Mouse (Mus musculus): ENCODE measurements around the gene Il22ra1.
"Not testable (repeated sequence)": the region's sequence is repeated elsewhere in the genome, so short reads cannot be mapped to it uniquely, and the experiment has no call there.

Gene Il22ra1

GRCm38 (mm10) chr4:135727817-135728216 is at the start of gene Il22ra1:
Gene Il22ra1, plus strand, starts transcription at chr4:135728172.
- peak; percentile 61 for DNase-seq (ENCODE audit: low read depth, low spot score)

- no peak for DNase-seq (ENCODE audit: low read depth, low spot score)
Measured at GRCm38 (mm10) chr4:135679316-135679715, 48.7 kb upstream of the Il22ra1 start.

DNA sequence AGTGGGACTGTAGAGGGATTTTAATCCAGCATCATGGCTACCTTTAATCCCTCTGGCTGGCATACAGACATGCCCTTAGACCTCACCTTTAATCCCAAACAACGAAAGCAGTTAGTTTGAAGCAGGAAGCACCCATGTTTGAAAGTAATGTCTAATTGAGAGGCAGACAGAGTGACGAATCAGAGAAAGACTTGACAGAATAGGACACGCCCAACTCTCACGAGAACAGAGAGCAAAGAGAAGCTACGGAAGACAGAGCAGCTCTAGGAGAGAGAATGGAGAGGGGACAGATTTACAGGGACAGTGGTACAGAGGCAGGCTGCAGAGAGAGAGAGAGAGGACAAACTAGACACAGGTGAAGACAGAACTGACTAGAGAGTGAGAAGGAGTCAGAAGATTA is 46.2 kb upstream of the Il22ra1 start:
- peak; percentile 84 for DNase-seq (ENCODE audit: low read depth, low spot score)

GRCm38 (mm10) chr4:135683553-135683952 is 44.4 kb upstream of the Il22ra1 start:
- peak; percentile 80 for DNase-seq (ENCODE audit: low read depth, low spot score)

DNA sequence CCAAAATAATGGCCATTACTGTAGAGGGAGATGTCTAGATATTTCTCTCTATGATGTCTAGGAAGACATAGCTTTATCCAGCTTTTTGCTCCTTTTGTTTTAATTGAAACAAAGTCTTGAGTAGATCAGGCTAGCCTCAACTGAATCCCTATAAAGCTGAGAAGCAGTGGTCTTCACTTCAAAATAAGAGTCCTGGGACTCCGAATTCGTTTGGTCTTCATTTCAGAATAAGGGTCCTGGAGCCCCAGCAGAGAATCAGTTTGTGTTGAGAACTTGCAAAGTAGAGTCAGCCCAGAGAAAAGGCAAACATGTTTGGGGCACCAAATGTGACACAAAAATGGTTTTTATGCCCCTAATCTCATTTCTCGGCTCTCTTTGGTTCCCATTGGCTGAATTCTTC is 43.2 kb upstream of the Il22ra1 start:
- peak; percentile 80 for DNase-seq (ENCODE audit: low read depth, low spot score)

GRCm38 (mm10) chr4:135685906-135686567 is 41.9 kb upstream of the Il22ra1 start, which contains the start of gene Ifnlr1:
Gene Ifnlr1, plus strand, starts transcription at chr4:135686287.
- peak; percentile 70 for DNase-seq (ENCODE audit: low read depth, low spot score)

GRCm38 (mm10) chr4:135686568-135686953 is 41.4 kb upstream of the Il22ra1 start:
- DNase-seq (ENCODE audit: low read depth, low spot score): no peak

DNA sequence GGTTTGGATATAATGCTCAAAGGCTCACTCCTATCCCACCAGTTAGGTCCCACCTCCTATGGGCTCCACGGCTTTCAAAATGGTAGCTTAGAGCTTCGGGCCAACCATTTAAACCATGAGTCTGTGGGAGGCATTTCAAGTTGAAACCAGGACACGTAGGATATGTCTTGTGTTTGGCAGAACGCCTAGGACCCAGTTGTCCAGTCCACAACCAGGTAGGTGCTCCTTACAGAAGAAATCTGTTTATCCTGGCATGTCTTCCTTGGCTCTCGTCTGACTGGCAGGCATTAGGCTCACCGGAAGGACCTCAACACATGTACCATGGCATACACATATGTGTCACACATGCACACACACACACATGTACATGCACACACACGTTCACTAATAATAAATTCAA is 38.2 kb upstream of the Il22ra1 start:
- no peak for DNase-seq (ENCODE audit: low read depth, low spot score)

- DNase-seq (ENCODE audit: low read depth, low spot score): no peak
Measured at GRCm38 (mm10) chr4:135690241-135690640, 37.7 kb upstream of the Il22ra1 start.

GRCm38 (mm10) chr4:135692916-135693315 is 35.1 kb upstream of the Il22ra1 start:
- DNase-seq (ENCODE audit: low read depth, low spot score): no peak

DNA sequence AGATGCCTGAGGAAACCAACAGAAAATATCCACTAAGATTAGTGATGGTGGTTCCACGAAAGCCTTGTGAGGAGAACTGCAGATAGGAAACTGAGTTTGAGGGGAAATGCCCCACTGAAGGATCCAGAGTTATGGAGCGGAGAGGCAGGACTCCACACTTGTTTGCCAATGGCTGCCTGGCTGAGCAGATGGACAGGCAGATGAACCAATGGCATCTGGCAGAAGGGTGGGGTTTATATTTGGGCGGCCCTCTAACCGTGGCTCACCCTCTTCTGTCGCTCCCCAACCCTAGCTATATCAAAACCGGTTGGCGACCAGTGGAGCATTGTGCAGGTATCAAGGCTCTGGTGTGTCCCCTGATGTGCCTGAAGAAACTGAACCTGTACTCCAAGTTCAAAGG is 29.5 kb upstream of the Il22ra1 start:
- DNase-seq (ENCODE audit: low read depth, low spot score): peak; percentile 91

- no peak for DNase-seq (ENCODE audit: low read depth, low spot score)
Measured at GRCm38 (mm10) chr4:135703497-135703896, 24.5 kb upstream of the Il22ra1 start.

GRCm38 (mm10) chr4:135704016-135704415 is 24.0 kb upstream of the Il22ra1 start:
- DNase-seq (ENCODE audit: low read depth, low spot score): no peak

DNA sequence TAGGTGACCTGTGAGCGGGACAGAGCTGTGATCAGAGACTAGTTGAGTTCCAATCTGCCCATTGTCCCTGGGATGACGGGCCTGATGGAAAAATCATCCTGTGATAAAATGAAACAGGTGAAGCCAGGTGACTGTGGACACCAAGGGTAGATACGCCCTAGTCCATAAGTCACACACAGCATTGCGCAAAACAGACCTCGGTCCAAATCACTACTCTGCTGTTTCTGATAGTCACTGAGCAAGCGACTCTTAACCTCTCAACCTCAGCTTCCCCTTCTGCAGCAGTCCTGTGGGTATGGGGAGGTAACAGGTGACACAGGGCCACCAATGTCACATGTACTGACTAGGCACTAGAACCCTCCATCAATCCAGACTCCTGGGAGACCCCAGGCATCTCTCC is 21.9 kb upstream of the Il22ra1 start:
- DNase-seq (ENCODE audit: low read depth, low spot score): no peak

DNA sequence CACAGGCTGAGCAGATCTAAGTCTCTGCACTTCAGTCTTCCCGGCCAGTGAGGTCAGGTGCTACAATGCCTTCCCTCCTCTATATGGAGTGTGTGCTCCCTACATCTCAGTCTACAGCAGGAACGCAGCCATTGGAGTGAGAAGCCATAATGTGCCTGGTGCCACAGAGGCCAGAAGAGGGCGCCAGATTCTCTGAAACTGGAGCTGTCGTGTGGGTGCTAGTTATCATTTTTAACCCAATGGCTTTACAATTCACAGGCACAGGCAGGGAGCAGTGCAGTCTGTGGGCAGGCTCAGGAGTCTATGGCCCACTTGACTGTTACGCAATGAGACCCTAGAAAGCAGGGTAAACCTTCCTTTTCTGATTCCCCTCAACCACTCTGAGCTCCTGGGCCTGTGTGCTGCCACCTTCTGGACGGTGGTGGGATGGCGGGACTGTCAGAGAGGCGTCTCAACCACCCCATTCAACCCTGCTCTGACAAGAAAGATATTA is 18.9 kb upstream of the Il22ra1 start:
- peak; percentile 86 for DNase-seq (ENCODE audit: low read depth, low spot score)

GRCm38 (mm10) chr4:135709621-135710020 is 18.4 kb upstream of the Il22ra1 start:
- DNase-seq (ENCODE audit: low read depth, low spot score): no peak

- DNase-seq (ENCODE audit: low read depth, low spot score): no peak
Measured at GRCm38 (mm10) chr4:135710392-135710791, 17.6 kb upstream of the Il22ra1 start.

DNA sequence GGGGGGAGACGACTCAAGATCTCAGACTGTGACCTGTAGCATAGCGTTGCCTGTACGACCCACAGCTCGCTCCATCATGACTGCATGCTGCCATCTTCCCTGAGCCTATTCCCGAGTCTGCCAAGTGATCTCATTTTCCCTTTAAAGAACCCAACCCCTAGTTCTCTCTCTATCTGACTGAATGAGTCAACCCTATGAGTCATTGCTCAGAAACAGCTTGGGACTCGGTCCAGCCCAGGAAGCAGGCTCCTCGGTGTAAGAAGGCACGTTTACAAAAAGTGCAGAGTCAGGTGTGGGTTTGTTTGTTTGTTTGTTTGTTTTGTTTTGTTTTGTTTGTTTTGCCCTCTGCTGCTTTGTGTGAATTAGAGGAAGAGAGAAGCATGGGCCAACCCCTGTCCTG is 13.2 kb upstream of the Il22ra1 start:
- no peak for DNase-seq (ENCODE audit: low read depth, low spot score)

GRCm38 (mm10) chr4:135716438-135716837 is 11.5 kb upstream of the Il22ra1 start:
- not testable (repeated sequence) for DNase-seq (ENCODE audit: low read depth, low spot score)

DNA sequence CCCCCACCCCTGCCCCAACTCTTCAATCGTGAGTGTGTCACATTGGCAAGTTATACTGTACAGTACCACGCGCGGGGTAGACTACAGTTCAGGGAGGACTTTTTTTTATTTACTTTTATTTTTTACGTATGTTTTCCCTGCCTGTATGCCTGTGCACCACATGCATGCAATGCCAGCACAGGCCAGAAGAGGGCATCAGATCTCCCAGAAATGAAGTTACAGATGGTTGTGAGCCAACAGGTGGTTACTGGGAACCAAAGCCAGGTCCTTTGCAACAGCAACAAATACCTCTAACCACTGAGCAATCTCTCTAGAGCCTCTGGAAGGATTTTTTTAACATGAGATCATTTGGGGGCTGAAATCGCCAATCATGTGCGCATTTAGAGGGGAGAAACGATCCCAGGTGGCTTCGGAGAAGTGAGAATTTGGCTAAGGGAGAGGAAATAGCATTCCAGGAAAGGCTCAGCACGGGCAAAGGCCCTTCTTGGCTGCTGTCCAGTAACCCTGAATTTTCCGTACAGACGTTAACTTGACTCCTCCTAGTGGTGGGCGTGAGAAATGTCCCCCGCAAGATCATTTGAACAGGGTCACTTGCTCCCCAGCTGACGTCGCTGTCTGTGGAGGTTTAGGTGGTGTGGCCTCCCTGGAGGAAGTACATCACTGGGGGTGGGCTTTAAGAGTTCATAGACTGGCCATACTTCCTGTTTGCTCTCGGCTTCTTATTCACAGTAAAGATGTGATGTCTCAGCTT is 5.3 kb upstream of the Il22ra1 start:
- peak; percentile 70 for DNase-seq (ENCODE audit: low read depth, low spot score)

DNA sequence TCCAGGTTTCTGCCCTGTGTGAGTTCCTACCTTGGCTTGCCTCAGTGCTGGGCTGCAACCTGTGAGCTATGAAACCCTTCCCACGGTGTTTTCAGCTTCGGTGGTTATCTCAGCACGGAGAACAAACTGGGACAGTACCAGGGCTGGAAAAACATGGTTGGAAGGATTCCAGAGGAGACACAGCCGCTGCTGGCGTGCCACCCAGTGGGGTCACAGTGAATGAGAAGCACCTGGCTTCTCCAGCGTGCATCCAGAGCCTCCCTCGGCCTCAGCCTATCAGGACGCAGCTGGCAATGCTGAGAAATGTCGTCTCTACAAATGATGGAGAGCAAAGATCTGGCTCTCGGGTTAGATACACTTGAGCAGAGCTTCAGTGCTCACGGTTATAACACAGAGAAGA is 1.6 kb upstream of the Il22ra1 start:
- peak; percentile 17 for DNase-seq (ENCODE audit: low read depth, low spot score)

GRCm38 (mm10) chr4:135730204-135730603 is 2.2 kb downstream of the Il22ra1 start:
- DNase-seq (ENCODE audit: low read depth, low spot score): no peak

GRCm38 (mm10) chr4:135730951-135731350 is 3.0 kb downstream of the Il22ra1 start:
- no peak for DNase-seq (ENCODE audit: low read depth, low spot score)
